8 mouse cellular contexts compared by ENCODE assay signal in the genomic region with DNA sequence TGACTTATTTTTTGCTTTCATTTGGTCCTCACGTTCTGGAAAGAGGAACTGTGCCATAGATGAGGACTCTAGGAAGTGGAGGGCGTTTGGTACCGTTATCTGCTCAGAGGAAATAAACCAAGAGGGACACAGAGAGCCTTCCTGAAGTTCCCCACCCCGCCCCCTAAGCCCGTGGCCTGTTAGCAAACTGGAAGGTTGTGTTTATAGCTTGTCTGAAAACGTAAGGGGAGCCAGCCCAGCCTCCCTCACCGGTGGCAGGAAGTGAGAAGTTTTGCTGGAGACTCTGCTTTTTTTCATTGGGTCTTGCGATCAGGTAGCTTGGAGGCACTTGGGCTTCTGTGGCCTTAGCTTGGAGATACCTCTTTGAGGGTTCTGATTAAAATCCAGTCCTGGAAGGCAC. TPM values are rescaled to one million over a fixed set of nuclear protein-coding genes. Genes with fewer than 3 reads are reported as not detected.
DNase-seq lines count a peak whose midpoint lies in the region; ATAC-seq and TF ChIP-seq lines count a peak whose summit lies in the region.

No protein-coding gene starts in this region.

- no peaks in the 10 kb centered on the region for H3K36me3 ChIP-seq in forebrain, embryonic 14.5 days (ENCODE audit: control insufficient read depth, insufficient read depth, low read length)
- H3K36me3 ChIP-seq in hindbrain, embryonic 13.5 days: no peaks in the 10 kb centered on the region
- H3K36me3 ChIP-seq in liver, adult 2 months (ENCODE audit: control insufficient read depth, insufficient read depth, low read length): no peaks in the 10 kb centered on the region
- H3K36me3 ChIP-seq in midbrain, embryonic 16.5 days (ENCODE audit: control insufficient read depth, insufficient read depth, low read length): no peaks in the 10 kb centered on the region

- WGBS in forebrain, embryonic 14.5 days: 5% methylated on average over 8 of the region's 8 CpGs
- 4% methylated on average over 8 of the region's 8 CpGs for WGBS in hindbrain, embryonic 13.5 days
- WGBS in liver, adult 2 months: 4% methylated on average over 8 of the region's 8 CpGs
- WGBS in midbrain, embryonic 16.5 days: 3% methylated on average over 8 of the region's 8 CpGs

- no peaks in the 10 kb centered on the region for H3K4me1 ChIP-seq in forebrain, embryonic 14.5 days (ENCODE audit: control insufficient read depth, insufficient read depth, low read length)
- H3K4me1 ChIP-seq in hindbrain, embryonic 13.5 days (replicated peaks): peaks cover 32% of the 10 kb centered on the region
- H3K4me1 ChIP-seq in liver, adult 2 months (ENCODE audit: control insufficient read depth, insufficient read depth, low read length): no peaks in the 10 kb centered on the region
- H3K4me1 ChIP-seq in midbrain, embryonic 16.5 days (ENCODE audit: control insufficient read depth, insufficient read depth, low read length): peaks cover 11% of the 10 kb centered on the region

- H3K79me2 ChIP-seq in liver, adult 2 months (ENCODE audit: control insufficient read depth, insufficient read depth, low read length): no peaks in the 10 kb centered on the region

- H3K9me3 ChIP-seq in forebrain, embryonic 14.5 days (replicated peaks; ENCODE audit: control insufficient read depth, low read length): no peaks in the 10 kb centered on the region
- no peaks in the 10 kb centered on the region for H3K9me3 ChIP-seq in hindbrain, embryonic 13.5 days
- no peaks in the 10 kb centered on the region for H3K9me3 ChIP-seq in midbrain, embryonic 16.5 days (replicated peaks; ENCODE audit: control insufficient read depth, low read length, poor library complexity, severe bottlenecking)

- no peak overlapping the region for H3K27ac ChIP-seq in forebrain, embryonic 14.5 days (ENCODE audit: low read depth, low read length)
- peak overlapping the region; percentile 94 for H3K27ac ChIP-seq in hindbrain, embryonic 13.5 days
- no peak overlapping the region for H3K27ac ChIP-seq in liver, adult 2 months (replicated peaks; ENCODE audit: insufficient read depth, low read depth, low read length)
- H3K27ac ChIP-seq in midbrain, embryonic 16.5 days (ENCODE audit: low read length): no peak overlapping the region

- no peak for TF ChIP-seq CTCF in liver, adult 2 months (IDR thresholded peaks at IDR 0.05; ENCODE audit: low read depth, low read length)

- H3K4me2 ChIP-seq in forebrain, embryonic 14.5 days (ENCODE audit: low read length): peak overlapping the region; percentile 80
- H3K4me2 ChIP-seq in hindbrain, embryonic 13.5 days: peak overlapping the region; percentile 80
- H3K4me2 ChIP-seq in midbrain, embryonic 16.5 days (ENCODE audit: low read length): peak overlapping the region; percentile 81

- DNase-seq in CD4-positive helper T cell, adult 2 months (ENCODE audit: low read depth, low spot score): peak; percentile 76
- peak; percentile 21 for DNase-seq in forebrain, embryonic 14.5 days (ENCODE audit: low spot score)
- DNase-seq in liver, adult 2 months (ENCODE audit: extremely low read depth, low read depth, low spot score): peak; percentile 15
- DNase-seq in thymus, adult 18-20 months: peak; percentile 60 to 65
- no peak for DNase-seq in layer of hippocampus, postnatal 14 days (ENCODE audit: low spot score in 2 of 2)

- TF ChIP-seq POLR2A in liver, adult 2 months (IDR thresholded peaks at IDR 0.05; ENCODE audit: extremely low read depth, insufficient read depth, low read length): no peak

- 0 out of 2 replicates have a peak, but pooled peaks cover 2% of the 10 kb centered on the region for H3K27me3 ChIP-seq in forebrain, embryonic 14.5 days (replicated peaks; ENCODE audit: control insufficient read depth, insufficient read depth, low read length)
- no peaks in the 10 kb centered on the region for H3K27me3 ChIP-seq in hindbrain, embryonic 13.5 days
- H3K27me3 ChIP-seq in liver, adult 2 months (ENCODE audit: control insufficient read depth, insufficient read depth, low read length): peaks cover 3% of the 10 kb centered on the region; the same call in 1 of the 2 replicates
- no peaks in the 10 kb centered on the region for H3K27me3 ChIP-seq in midbrain, embryonic 16.5 days (ENCODE audit: control insufficient read depth, insufficient read depth, low read depth, low read length)

- H3K4me3 ChIP-seq in forebrain, embryonic 14.5 days (ENCODE audit: low read depth, low read length): peak overlapping the region; percentile 66
- H3K4me3 ChIP-seq in hindbrain, embryonic 13.5 days: peak overlapping the region; percentile 77
- H3K4me3 ChIP-seq in liver, adult 2 months (ENCODE audit: insufficient read depth, low read depth, low read length): peak overlapping the region; percentile 80
- H3K4me3 ChIP-seq in midbrain, embryonic 16.5 days (ENCODE audit: low read depth, low read length): peak overlapping the region; percentile 67

- peak; percentile 66 for ATAC-seq in activated CD4-positive, CD25-positive, alpha-beta regulatory T cell, adult 4 months
- ATAC-seq in forebrain, embryonic 14.5 days: no peak
- no peak for ATAC-seq in hindbrain, embryonic 13.5 days (ENCODE audit: low FRiP score)
- ATAC-seq in midbrain, embryonic 16.5 days: peak; percentile 10; the same call in 1 of the 2 replicates

- H3K9ac ChIP-seq in forebrain, embryonic 14.5 days (ENCODE audit: low read length): peak overlapping the region; percentile 72
- peak overlapping the region; percentile 88 for H3K9ac ChIP-seq in hindbrain, embryonic 13.5 days
- H3K9ac ChIP-seq in liver, adult 2 months (ENCODE audit: low read depth, low read length): no peak overlapping the region
- H3K9ac ChIP-seq in midbrain, embryonic 16.5 days (ENCODE audit: low read depth, low read length): peak overlapping the region; percentile 86

RNA-seq across cellular contexts. Expression of a gene that starts 1.2 kb away (rescaled TPM):
- polyA plus RNA-seq in activated CD4-positive, CD25-positive, alpha-beta regulatory T cell, adult 4 months (2017; shearing (Covaris generic)): 10 to 100 TPM in 1 of 2 experiments, 1 to 10 TPM in 1; 8.7 to 12.2 TPM
- 7.4 and 7.5 TPM in 2 replicates for polyA plus RNA-seq in forebrain, embryonic 14.5 days (2014; fragmentation: Nextera tagmentation; extraction: Ambion mirVana)
- polyA plus RNA-seq in hindbrain, embryonic 13.5 days (2015; fragmentation: Nextera tagmentation; extraction: Ambion mirVana): 23.2 and 24.8 TPM in 2 replicates
- total RNA-seq in liver, adult 2 months (2014; rRNA removed): 2.6 and 3.0 TPM in 2 replicates
- polyA plus RNA-seq in liver, adult 2 months (2012; rRNA removed): 0.21 and 0.29 TPM in 2 replicates
- 18.9 and 29.6 TPM in 2 replicates for polyA plus RNA-seq in midbrain, embryonic 16.5 days (2015; fragmentation: Nextera tagmentation; extraction: Ambion mirVana)
- 1 to 10 TPM; 8.8 to 9.0 TPM for total RNA-seq in layer of hippocampus, postnatal 14 days (2021)

Comparison
In these comparisons a context has a peak if more than half of its experiments do, and no peak if none do; other contexts are left out.
1. DNase-seq: peak in CD4-positive helper T cell, adult 2 months (single experiment), forebrain, embryonic 14.5 days (single experiment), liver, adult 2 months (single experiment) and thymus, adult 18-20 months (2 of 2); none in layer of hippocampus, postnatal 14 days (0 of 2).
2. ATAC-seq: peak in activated CD4-positive, CD25-positive, alpha-beta regulatory T cell, adult 4 months (single experiment) and midbrain, embryonic 16.5 days (single experiment); none in forebrain, embryonic 14.5 days (single experiment) and hindbrain, embryonic 13.5 days (single experiment).
3. Peak in every context shown above with its lines, with median percentiles within 50 percentile points of each other: H3K4me2 ChIP-seq and H3K4me3 ChIP-seq.